Mouse (Mus musculus) mouse embryonic stem cell (cell line): Measurements from ENCODE around the gene Mmp19.
"Not testable (repeated sequence)": the region's sequence is repeated elsewhere in the genome, so short reads cannot be mapped to it uniquely, and the experiment has no call there.

Experiments
- in situ Hi-C, 2 experiments: fragments of 300-500 bp; cut with MboI; formaldehyde crosslinking; loops; 1 replicate in 1 of 2; 3 replicates in 1 of 2; pipeline ENCODE4 v1.14.3; 2019 to 2020; ENCODE audit warnings: low sequenced_read_pairs in 2 of 2, low pct_unique_long_range_greater_than_20kb in 1 of 2, mixed read lengths in 1 of 2; ENCODE audit not compliant: unreplicated experiment in 1 of 2

The Mmp19 gene

GRCm38 (mm10) chr10:128794391-128794790 is 3.7 kb downstream of the Mmp19 start:
- in situ Hi-C loops, result no loop called here

- in situ Hi-C loops, result no loop called here
Observed at GRCm38 (mm10) chr10:128795581-128795980, 4.9 kb downstream of the Mmp19 start.

- in situ Hi-C loops, result no loop called here
Observed at GRCm38 (mm10) chr10:128798676-128799075, 8.0 kb downstream of the Mmp19 start.

GRCm38 (mm10) chr10:128801981-128802495 is 11.3 kb downstream of the Mmp19 start:
- in situ Hi-C loops, result no loop called here

- in situ Hi-C loops, result no loop called here
Observed at GRCm38 (mm10) chr10:128802956-128803355, 12.2 kb downstream of the Mmp19 start.

- in situ Hi-C loops, result no loop called here
Observed at GRCm38 (mm10) chr10:128803361-128803760, 12.7 kb downstream of the Mmp19 start.

GRCm38 (mm10) chr10:128803771-128804270 is 13.1 kb downstream of the Mmp19 start, which contains the start of gene Dnajc14:
Dnajc14 (plus strand) TSS chr10:128804062.
- in situ Hi-C loops, result no loop called here

- in situ Hi-C loops, result no loop called here
Observed at GRCm38 (mm10) chr10:128804271-128805091, 13.8 kb downstream of the Mmp19 start, which contains the start of gene Tmem198b. Tmem198b (minus strand) TSS chr10:128804370.

GRCm38 (mm10) chr10:128805092-128806000 is 14.6 kb downstream of the Mmp19 start:
- in situ Hi-C loops, result no loop called here

GRCm38 (mm10) chr10:128806086-128806485 is 15.4 kb downstream of the Mmp19 start:
- in situ Hi-C loops, result no loop called here

- in situ Hi-C loops, result no loop called here
Observed at GRCm38 (mm10) chr10:128807018-128807417, 16.3 kb downstream of the Mmp19 start.

GRCm38 (mm10) chr10:128817033-128817432 is 26.3 kb downstream of the Mmp19 start, which contains the start of gene Sarnp:
Sarnp (plus strand) TSS chr10:128817333.
- in situ Hi-C loops, result no loop called here

- in situ Hi-C loops, result no loop called here
Observed at GRCm38 (mm10) chr10:128820217-128820616, 29.5 kb downstream of the Mmp19 start.

- in situ Hi-C loops, result no loop called here
Observed at GRCm38 (mm10) chr10:128821358-128822056, 30.8 kb downstream of the Mmp19 start, which contains the start of gene Ormdl2. Ormdl2 (minus strand) TSS chr10:128821645.

GRCm38 (mm10) chr10:128822135-128822534 is 31.4 kb downstream of the Mmp19 start:
- in situ Hi-C loops, result no loop called here

- in situ Hi-C loops, result not testable (repeated sequence)
Observed at GRCm38 (mm10) chr10:128823087-128823486, 32.4 kb downstream of the Mmp19 start.

GRCm38 (mm10) chr10:128823821-128824220 is 33.1 kb downstream of the Mmp19 start:
- in situ Hi-C loops, result no loop called here

- in situ Hi-C loops, result no loop called here
Observed at GRCm38 (mm10) chr10:128837400-128837799, 46.7 kb downstream of the Mmp19 start.
